Mouse (Mus musculus) spleen, postnatal 4 days (tissue): ENCODE data around the gene Tia1.
"Not testable (repeated sequence)": the region's sequence is repeated elsewhere in the genome, so short reads cannot be mapped to it uniquely, and the experiment has no call there.

ENCODE experiments used
- DNase-seq, 2 experiments: peaks; one replicate each; pipeline ENCODE4 v3.0.0; 2022; ENCODE audit warnings: low spot score in 2 of 2

Tia1 gene

DNA sequence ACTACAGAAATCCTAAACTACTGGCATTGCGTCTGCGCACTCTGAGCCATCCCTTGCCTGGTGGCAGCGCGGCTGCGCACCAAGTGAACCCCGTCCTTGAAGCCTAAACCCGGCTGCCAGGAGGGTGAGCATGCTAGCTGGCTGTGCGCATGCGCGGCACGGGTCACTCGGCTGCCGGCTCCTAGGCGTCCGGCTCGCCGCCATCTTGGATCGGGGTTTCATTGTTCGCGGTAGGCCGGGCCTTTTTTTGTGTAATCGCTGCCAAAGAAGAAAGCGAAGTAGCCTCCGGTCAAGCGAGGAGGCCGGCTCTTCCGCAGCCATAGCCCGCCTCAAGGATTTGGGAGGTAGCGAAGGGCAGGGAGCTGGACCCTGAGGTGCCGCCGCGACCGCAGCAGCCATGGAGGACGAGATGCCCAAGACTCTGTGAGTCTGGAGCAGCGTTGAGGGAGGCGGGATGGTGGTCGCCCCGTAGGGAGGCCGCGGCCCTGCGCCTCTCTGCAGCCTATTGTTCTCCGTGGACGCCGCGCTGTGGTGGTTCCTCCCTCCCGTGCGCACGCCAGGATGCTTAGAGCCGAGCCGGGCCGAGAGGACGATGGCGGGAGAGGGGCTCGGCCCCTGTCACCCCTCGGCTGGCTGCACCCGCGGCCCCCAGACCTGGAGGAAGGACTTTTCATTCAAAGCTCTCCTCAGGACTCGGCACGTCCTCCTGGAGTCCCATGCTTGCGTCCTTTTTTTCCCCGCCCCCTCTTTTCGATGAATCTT lies at the start of gene Tia1:
Gene Tia1 (plus strand): TSS at position 120 of the 762 bp plus-strand sequence.
- peak; percentile 96 to 99 for DNase-seq

DNA sequence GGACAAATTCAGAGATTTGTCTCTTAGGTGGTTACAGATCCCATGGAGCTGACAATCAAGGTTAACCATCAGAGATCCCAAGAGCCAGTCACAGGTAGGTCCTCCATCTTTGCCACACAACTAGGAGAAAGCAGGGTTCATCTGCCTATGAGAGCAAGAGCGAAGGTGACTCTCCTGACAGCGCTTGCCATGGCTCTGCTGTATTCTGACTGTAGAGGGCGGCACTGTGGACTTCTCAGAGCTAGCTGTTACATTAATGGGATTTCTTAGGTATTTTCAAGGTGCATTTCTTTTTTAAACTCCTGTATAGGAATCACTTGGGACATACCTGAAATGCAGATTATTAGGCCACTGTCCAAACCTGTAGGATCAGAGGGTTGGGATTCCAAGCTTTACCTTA lies 49.1 kb upstream of the Tia1 start:
- DNase-seq, result no peak

DNA sequence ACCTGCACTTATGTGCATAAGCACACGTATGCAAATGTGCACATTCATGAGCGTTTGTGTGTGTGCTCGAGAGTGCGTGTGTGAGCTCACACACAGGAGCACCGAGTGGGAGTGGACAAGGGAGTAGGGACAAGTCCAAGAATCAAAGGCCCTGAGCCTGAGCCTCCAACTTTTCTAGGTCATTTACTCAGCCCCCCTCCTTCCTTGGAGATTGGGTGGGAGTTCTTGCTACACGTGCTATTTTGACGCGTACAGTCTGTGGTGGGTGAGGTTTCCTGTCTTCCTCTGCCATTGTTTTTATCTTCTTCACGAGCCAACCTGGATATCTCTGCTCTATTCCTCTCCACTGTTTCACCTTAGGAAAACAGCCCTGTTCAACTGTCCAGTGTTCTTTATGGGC lies 47.1 kb upstream of the Tia1 start:
- DNase-seq, result no peak

DNA sequence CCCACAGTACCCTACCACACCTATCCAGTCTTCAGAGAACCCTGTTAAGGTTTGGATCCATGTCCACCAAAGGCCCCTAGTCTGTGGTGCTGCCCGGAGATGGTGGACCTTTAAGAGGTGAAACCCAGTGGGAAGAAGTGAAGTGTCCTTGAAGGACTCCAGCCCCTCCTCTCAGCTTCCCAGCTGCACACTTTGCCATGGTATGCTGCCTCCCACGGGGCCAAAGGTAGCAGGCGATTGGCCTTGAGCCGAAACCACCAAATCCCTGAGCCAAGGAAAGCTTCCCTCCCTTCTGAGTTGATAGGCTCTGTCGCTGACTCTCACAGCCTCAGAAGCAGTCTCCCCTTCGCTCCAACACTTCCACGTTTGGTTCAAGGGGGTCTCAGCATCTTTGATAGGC lies 43.3 kb upstream of the Tia1 start:
- no peak for DNase-seq

DNA sequence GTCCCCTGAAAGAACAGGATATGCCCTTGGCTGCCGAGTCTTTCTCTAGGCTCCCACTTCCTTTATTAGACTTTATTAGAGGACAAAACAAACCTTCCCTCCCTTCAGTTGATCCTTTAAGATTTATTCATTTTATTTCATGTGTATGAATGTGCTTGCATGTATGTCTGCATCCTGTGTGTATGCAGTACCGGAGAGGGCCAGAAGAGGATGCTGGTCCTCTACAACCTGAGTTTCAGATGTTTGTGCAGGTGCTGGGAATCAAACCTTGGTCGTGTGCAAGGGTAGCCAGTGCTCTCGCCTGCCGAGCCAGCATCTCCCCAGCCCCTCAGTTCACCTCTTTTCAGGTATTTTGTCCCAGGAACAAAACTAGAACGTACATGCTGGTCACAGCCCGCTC lies 42.6 kb upstream of the Tia1 start:
- no peak for DNase-seq

DNA sequence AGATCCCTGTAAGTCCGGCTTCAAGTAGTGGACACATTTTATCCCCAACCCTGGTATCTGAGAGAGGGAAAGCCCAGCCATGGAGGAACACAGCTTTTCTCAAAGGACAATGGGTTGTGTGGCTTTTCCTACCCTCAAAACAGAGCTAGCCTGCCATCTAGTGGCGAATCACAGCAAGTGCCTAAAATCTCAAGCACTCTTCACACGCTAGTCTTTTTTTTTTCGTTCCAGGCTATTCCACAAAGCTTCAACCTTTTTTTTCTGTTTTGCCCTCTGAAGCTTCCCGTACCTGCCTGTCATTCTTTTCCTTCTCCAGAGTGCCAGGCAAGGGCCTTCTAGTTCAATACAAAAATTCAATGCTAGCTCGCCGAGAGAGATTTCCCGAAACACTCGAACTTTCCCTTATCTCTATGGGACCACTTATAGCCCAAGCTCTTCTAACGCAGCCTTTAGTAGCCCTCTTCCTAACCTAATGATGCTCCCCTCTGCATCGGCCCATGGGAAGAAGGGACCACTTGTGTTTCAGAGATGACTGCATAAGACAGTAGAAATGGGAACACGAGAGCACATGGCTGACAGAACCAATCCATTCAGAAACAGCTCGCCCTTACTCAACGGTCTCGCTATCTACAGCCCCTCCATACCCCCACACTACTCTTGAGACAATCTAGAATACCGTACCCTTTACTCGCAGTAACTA lies 39.4 kb upstream of the Tia1 start:
- peak; percentile 77 to 89 for DNase-seq

DNA sequence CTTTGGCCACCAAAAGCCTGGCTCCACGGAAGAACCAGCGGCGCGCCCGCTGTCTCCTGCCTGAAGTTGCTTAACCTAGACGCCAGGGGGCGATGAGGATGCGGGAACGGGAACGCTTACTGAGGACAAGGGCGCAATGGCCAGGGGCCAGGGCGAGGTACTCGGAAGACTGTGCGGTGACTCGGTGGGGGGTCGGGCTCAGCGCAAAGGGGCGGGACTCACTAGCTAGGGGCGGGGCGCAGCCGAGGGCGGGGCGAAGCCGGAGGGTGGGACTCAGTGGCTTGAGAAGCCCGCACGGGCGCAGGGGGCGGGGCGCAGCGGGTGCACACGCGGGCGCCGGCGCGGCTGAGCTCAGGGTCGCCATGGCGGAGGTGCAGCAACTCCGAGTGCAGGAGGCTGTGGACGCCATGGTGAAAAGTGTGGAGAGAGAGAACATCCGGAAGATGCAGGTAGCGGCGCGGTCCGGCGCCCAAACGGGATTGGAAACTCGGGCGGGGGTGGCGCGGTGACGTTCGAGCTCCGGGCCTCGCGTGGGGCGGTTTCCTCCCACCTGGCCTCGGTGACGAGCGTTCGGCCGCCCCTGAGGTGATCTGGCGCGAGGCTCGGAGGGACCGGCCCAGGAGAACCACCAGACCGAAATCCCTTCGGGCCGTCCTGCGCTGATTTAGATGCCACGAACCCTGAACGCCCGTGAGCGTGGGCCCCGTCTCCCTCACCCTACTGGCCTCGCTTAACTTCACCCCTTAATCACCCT lies 38.5 kb upstream of the Tia1 start, which contains the start of gene Fam136a:
Gene Fam136a (plus strand): TSS at position 276 of the 754 bp plus-strand sequence.
- peak; percentile 94 to 98 for DNase-seq

DNA sequence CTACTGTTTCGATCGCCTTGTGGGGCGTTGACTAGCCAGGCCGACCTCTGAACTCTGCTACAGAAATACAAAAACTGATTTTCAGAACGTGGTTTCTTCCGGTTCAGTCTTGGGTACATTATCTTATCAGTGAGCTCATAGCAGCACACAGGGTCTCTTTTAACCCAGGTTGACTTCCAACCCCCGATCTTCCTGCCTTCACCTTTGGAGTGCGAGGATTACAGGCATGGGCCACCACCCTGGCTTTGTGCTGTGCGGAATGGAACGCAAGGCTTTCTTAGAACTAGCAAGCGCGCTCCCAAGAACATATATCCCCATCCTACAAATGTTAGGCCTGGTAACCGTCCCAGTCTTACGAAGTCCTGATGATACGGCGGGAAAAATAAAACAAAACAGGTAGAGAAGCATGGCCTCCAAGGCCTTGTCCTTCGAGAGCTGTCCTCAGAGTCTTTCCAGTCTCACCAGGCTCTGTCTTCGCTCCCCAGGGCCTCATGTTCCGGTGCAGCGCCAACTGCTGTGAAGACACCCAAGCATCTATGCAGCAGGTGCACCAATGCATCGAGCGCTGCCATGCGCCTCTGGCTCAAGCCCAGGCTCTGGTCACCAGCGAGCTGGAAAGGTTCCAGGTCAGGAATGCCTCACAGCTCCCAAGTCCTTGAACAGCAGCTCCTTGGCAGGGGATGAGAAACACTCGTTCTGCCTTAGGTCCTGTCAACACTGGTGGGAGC lies 37.7 kb upstream of the Tia1 start:
- no peak for DNase-seq

DNA sequence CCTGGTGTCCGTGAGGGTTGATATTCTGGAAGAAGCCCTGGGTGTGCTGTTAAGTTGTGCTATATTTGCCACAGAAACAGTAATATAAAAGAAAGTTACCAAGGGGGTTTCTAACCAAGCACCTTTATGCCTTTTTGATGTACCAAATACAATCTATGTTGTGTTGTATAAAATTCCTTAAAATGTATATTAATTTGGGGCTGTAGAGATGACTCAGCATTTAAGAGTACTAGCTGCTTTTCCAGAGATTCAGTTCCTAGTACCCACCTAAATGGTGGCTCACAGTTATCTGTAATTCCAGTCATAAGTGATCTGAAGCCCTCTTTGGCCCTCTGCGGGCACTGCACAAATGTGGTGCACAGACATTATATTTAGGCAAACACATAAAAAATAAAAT lies 37.2 kb upstream of the Tia1 start:
- DNase-seq, result no peak

DNA sequence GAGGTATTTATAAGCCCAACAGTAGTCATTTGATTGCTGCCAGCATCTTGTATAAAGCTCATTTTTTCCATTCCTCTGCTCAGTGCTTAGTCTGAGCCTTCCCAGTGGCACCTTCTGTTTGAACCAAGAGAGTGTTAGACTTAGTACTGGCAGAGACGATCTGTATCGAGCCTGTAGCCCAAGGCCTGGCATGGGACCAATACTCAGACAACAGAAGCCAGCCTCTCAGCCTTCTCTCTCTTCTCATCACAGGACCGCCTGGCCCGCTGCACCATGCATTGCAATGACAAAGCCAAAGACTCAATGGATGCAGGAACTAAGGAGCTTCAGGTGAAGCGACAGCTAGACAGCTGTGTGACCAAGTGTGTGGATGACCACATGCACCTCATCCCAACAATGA lies 35.5 kb upstream of the Tia1 start:
- no peak for DNase-seq

DNA sequence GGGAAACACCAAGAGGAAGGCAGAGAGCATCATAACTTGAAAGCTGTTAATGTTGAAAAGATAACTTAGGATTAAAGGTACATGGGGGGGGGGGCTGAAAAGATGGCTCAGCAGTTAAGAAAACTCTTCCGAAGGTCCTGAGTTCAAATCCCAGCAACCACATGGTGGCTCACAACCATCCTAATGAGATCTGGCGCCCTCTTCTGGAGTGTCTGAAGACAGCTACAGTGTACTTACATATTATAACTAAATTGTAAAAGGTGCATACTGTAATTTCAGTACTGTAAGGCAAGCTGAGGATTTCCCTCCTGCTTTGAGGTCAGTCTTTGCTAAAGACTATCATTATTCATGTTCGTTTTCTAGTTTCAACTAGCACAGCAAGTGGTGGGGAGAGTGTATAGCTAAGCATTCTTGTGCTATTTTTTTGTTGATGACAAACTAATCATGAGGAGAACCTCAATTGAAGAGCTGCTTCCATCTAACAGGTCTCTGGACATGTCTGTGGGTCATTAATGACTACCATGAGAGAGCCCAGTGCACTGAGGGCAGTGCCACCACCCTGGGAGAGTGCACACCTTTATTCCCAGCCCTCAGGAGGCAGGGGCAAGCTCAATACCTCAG lies 33.8 kb upstream of the Tia1 start:
- DNase-seq, result peak in 1 of 2 experiments; percentile 28

DNA sequence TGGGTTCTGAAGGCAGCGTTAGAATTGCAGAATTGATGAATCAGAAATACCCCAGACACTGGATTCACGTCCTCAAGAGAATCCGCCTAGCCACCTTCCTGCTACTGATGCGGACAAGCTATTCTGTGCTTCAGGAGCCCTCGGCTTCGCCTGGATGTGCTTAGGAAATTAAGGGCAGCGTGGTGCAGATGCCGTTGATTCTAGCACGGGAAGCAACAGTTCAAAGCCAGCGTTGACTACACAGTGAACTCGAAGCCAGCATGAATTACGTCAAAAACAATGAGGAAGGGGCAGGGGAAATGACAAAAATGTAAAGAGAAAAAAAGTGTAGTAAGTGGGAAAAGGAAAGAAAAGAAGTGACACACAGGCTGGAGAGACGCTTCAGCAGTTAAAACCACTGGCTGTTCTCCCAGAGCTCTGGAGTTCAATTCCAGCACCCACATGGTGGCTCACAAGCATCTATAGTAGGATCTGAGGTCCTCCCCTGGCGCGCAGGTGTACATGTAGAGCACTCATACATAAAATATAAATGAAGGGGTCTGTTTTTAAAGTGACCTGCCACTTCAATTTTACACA lies 33.2 kb upstream of the Tia1 start, which contains the start of gene Snrpg:
Gene Snrpg (plus strand): TSS at position 541 of the 576 bp plus-strand sequence.
- DNase-seq, result no peak

DNA sequence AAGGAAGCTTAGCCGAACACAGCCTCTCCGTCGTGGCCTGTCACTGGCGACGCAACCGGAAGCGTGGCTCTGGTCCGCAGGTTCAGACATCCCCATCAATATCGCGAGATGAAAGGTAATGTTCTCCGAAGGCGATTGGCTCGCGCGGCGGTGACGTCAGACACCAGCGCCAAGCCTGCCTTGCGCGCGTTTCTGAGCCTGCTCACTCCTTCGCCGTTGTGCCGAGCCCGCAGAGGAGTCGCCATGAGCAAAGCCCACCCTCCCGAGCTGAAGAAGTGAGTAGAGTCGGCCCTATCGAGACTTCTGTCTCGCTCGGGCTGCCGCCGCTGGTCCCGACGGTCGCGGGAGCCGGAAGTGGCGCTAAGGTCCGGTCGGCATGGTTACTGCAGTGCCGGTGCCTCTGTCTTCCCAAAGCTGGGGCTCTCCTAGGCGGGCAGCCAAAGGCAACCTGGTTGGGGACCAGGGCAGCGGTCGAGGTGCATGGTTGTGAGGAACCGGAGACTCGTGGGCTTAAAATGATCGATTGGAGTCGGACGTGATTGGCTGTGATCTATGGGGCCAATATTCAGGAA lies 32.6 kb upstream of the Tia1 start:
- DNase-seq, result peak; percentile 93 to 96

DNA sequence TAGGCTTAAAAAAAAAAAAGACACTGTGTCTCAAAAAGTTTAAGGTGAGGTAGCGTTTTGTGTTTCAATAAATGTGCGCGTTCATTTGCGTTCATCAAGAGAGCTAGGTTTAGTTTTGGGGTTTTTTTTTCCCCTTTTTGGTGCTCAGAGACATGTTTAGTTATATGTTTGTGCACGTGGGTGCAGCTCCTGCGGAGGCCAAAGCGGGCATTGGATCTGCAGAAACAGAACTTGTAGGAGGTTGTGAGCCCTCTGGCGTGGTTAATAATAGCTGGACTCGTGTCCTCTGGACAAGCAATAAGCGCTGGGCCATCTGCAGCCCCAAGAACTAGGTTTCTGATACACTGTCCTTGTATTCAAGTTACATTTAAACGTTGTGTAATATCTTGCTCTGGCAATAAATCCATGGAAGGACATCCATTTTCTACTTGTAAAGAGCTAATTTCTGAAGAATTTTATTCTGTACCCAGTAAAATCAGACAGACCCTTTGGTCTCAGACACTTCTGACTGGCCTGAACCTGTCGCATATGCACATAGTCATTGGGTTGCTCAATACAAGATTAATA lies 32.0 kb upstream of the Tia1 start:
- DNase-seq, result peak in 1 of 2 experiments; percentile 58

DNA sequence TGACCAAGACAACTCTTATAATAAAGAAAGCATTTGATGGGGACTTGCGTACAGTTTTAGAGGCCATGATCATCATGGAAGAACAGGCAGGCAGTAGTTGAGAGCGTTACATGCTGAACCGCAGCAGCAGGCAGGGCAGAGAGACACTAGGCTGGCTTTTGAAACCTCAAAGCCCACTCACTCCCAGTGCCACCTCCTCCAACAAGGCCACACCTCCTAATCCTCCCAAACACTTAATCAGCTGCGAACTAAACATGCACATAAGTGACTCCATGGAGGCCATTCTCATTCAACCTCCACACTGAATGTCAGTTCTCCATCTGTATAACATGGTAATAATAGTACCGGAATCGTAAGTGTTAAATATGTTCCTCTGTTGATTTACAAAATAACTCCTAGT lies 30.5 kb upstream of the Tia1 start:
- DNase-seq, result no peak

DNA sequence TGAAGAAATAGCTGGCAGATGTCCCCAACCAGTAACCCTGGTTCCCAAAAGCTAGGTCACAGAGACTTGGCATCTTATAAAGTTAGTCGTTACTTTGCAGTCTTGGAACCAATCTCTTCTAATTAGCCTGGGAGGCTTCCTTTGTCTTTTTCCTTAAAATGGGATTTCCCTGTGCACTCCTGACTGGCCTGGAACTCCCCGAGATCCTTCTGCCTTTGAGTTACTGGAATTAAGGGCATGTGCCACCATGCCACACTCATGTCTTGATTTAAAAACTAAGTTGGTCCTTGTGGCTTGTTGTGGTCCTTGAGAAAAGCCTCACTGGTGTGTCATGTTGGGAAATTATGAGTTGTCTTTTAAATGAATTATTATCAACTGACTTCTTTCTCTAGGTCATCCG lies 25.7 kb upstream of the Tia1 start:
- no peak for DNase-seq

DNA sequence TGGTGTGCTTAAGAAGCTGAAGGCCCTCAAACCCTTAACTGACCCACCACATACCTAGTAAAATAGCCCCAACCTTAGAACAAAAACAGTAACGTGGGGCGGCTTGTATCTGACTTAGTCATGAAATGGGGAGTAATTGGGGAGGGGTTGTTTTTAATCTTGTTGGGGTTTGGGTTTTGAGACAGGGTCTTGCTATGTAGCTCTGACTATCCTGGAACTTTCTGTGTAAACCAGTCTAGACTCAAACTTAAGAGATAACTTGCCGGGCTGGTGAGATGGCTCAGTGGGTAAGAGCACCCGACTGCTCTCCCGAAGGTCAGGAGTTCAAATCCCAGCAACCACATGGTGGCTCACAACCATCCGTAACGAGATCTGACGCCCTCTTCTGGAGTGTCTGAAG lies 23.9 kb upstream of the Tia1 start:
- DNase-seq, result not testable (repeated sequence)

DNA sequence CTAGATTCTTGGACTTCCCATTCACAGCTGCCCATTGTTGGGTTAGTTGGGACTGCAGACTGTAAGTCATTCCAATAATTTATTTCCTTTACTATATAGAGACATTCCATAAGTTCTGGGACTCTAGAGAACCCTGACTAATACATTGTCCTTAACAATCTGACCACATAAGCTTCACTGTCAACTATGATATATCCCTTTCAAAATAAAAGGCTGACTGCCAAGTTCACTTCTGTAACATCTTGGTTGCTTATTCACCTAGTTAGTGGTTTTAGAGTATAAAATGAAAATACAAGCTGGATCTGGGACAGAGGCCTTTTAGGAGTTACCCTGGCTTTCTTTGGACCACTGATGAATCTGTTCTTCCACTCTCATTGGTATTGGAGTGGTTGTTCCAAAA lies 21.5 kb upstream of the Tia1 start:
- DNase-seq, result no peak

DNA sequence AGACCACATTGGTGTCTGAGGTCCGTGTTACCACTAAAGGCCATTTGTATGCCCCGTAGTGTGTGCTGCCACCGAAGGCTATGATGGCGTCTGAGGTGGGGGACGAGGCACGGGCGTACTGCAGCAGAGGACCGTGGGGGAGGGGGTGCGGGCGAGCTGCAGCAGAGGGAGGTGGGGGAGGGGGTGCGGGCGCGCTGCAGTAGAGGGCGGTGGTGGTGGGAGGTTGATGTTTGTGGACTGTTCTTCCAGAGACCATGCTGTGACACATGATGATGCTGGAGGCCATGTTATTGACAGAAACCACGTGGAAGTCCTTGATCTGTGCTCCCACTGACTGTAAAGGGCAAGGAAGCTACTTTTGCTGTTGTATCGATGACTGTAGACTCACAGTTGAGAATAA lies 20.6 kb upstream of the Tia1 start:
- no peak for DNase-seq

DNA sequence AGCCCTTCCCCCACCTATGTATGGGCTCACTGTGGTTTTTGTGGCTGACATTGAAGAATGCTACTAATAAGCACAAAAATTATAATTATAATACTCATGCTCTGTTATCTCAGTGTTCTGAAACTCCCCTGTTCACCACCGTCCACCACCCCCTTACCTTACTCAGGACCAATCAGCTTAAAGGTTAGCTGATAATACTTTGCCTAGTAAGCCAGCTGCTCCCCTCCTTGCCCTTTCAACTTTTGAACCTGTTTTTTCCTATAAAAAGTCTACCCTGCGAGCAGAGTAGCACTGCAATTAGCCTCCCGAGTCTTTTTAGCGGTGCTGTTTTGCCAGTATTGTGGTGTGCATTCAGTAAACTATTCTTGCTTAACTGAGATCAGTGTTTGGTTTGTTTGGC lies 19.3 kb upstream of the Tia1 start:
- no peak for DNase-seq
